Mouse (Mus musculus) hindbrain, postnatal 0 days (tissue): Measurements from ENCODE around the gene Slc27a1. TPM values are rescaled to one million over a fixed set of nuclear protein-coding genes. Genes with fewer than 3 reads are reported as not detected.
A peak's percentile ranks its signal among the peaks of the same experiment; 100 is the strongest.
"Not testable (repeated sequence)": the region's sequence is repeated elsewhere in the genome, so short reads cannot be mapped to it uniquely, and the experiment has no call there.

ENCODE experiments used
- ATAC-seq: fragments of 200-750 bp; cut with Nextera tagmentation; 2 replicates; pipeline ENCODE4 v1.8.0; 2017; ENCODE audit warnings: mild to moderate bottlenecking, moderate TSS enrichment, moderate library complexity
- DNase-seq: peaks from one replicate; pipeline ENCODE4 v3.0.0-alpha.2; 2015; ENCODE audit warnings: low spot score
- H3K27ac ChIP-seq: fragments of 300-500 bp; sonication (generic); 2 replicates; pipeline ENCODE4 v1.5.1; 2014; ENCODE audit warnings: mild to moderate bottlenecking
- H3K27me3 ChIP-seq: fragments of 300-500 bp; sonication (generic); 2 replicates; pipeline ENCODE4 v1.6.1; 2014; ENCODE audit warnings: low read length, mixed read lengths; ENCODE audit not compliant: insufficient read depth
- H3K36me3 ChIP-seq: fragments of 300-500 bp; sonication (generic); 2 replicates; pipeline ENCODE4 v1.6.1; 2014; ENCODE audit warnings: low read length, mixed read lengths; ENCODE audit not compliant: insufficient read depth
- H3K4me1 ChIP-seq: fragments of 300-500 bp; sonication (generic); 2 replicates; pipeline ENCODE4 v1.6.1; 2014; ENCODE audit warnings: antibody characterized with exemption, low read length, mixed read lengths; ENCODE audit not compliant: insufficient read depth
- H3K4me2 ChIP-seq: fragments of 300-500 bp; sonication (generic); 2 replicates; pipeline ENCODE4 v1.6.1; 2014; ENCODE audit warnings: low read depth, mild to moderate bottlenecking, low read length, moderate library complexity, mixed read lengths
- H3K4me3 ChIP-seq: fragments of 300-500 bp; sonication (generic); 2 replicates; pipeline ENCODE4 v1.5.1; 2014; ENCODE audit warnings: low read length
- H3K9ac ChIP-seq: fragments of 300-500 bp; sonication (generic); replicated peaks from 2 replicates; pipeline ENCODE4 v1.6.1; 2014; ENCODE audit warnings: mild to moderate bottlenecking, low read length, moderate library complexity, mixed read lengths
- H3K9me3 ChIP-seq: fragments of 300-500 bp; sonication (generic); 2 replicates; pipeline ENCODE4 v1.6.1; 2016; ENCODE audit warnings: low read length, mixed read lengths
- CTCF ChIP-seq: IDR thresholded peaks from 2 replicates; pipeline ENCODE4 v1.5.1; 2016; ENCODE audit warnings: antibody characterized with exemption, control low read depth, low read depth
- WGBS: fragments of 180-500 bp; shearing (Covaris S2); extraction: QIAGEN DNeasy Blood & Tissue Kit; methylation state at CpG from one replicate; pipeline ENCODE4 v1.1.7; 2014; 5-methylcytosine and 5-hydroxymethylcytosine counted together
- polyA plus RNA-seq: library from polyadenylated mRNA; unstranded; fragments of >200 nt; fragmentation: Nextera tagmentation; extraction: Ambion mirVana; gene quantifications from 2 replicates; pipeline ENCODE4 v1.2.1, GENCODE M21; 2015
- total RNA-seq: library from RNA; depleted of rRNA; stranded (reverse); fragments of >200 nt; gene quantifications from 2 replicates; pipeline ENCODE4 v1.2.3, GENCODE M21; 2014; rRNA removed

Slc27a1 gene
- total RNA-seq (210 and 238 TPM in 2 replicates), polyA plus RNA-seq (127 and 152 TPM in 2 replicates)

DNA sequence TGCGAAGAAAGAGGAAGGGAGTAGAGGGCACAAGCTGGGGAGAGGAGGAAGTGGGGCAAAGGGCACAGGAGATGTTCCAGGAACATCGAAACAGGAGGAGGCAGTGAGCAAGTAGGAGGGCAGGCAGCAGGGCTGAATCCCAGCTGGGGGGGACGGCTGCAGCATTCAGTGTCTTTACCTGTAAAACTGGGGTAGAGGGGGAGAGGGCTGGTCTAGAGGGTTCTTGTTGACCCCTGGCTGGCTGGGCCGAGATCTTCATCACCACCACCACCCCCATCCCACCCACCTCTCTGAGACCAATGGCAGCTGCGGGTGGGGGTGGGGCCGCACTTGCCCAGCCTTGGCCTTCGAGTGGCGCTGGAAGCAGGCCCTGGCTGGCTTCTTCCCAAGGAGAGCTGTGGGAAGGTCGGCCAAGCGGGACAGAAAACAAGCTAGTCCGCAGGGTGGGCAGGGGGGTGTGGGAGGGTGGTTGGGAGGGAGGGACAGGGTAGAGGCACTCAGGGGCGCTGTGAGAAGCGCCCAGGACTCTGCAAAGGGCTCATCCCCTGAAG is at the start of gene Slc27a1:
Slc27a1 (plus strand) TSS at position 496 of the 551 bp plus-strand sequence.
- H3K27ac ChIP-seq = peak within 1 kb of the TSS; percentile 91
- 11% methylated on average over 13 of the region's 13 CpGs for WGBS
- no peaks in the 10 kb centered on the region for H3K27me3 ChIP-seq
- no peaks in the 10 kb centered on the region for H3K36me3 ChIP-seq
- H3K4me2 ChIP-seq = peak within 1 kb of the TSS; percentile 68
- peak within 1 kb of the TSS; percentile 62 for H3K9ac ChIP-seq
- ATAC-seq = peak; percentile 14; the same call in 1 of the 2 replicates
- H3K4me1 ChIP-seq = peaks cover 10% of the 10 kb centered on the region
- DNase-seq = peak; percentile 86
- no peak for TF ChIP-seq CTCF
- no peaks in the 10 kb centered on the region for H3K9me3 ChIP-seq
- H3K4me3 ChIP-seq = peak within 1 kb of the TSS; percentile 66

DNA sequence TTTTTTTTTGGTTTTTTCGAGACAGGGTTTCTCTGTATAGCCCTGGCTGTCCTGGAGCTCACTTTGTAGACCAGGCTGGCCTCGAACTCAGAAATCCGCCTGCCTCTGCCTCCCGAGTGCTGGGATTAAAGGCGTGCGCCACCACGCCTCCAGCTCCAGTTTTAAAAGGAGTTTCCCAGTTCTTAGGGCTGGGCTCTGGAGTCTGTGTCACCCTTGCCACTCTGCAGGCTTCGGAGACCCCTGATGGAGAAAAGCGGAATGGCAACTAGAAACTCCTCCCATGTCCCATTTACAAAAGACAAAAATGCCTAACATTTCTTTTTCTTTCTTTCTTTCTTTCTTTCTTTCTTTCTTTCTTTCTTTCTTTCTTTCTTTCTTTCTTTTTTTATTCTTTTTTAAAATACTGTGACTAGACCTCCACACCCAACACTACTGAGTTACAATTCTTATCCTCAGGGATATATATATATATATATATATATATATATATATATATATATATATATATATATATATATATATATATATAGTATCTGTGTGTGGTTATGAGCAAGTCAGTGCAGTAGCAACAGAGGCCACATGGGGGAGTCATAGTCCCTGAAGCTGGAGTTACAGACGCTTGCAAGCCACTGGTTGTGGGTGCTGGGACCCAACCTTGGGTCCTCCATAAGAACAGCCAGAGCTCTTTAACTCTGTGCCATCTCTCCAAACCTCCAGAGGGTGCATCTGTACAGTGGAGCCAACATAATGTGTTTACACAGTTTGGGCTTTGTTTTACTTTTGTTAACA is 49.5 kb upstream of the Slc27a1 start:
- H3K4me2 ChIP-seq, ATAC-seq, H3K4me1 ChIP-seq, H3K36me3 ChIP-seq, H3K27ac ChIP-seq, H3K4me3 ChIP-seq, H3K27me3 ChIP-seq, H3K9me3 ChIP-seq, H3K9ac ChIP-seq: not testable (repeated sequence)
- peak; percentile 82 for DNase-seq
- peak; percentile 70 for TF ChIP-seq CTCF
- 44% methylated on average over 9 of the region's 10 CpGs for WGBS

DNA sequence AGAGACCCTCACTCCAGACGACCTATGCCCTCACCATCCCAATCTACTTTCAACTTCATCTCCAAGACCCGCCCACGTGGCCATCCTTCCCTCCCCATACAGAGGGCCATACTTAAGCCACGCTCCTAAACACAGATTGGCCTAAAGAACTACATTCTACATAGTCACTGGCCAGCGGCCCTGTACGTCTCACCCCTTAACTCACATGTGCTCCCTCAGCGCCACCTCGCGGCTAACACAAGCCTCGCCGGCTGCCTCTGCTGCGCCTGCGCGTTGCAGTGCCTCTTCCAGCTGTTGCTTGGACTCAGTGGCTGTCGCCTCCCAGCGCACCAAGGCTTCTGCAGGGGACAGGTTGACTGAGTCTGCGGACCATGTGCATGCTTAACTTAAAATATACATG is 47.0 kb upstream of the Slc27a1 start:
- no peaks in the 10 kb centered on the region for H3K4me1 ChIP-seq
- TF ChIP-seq CTCF = peak; percentile 97
- ATAC-seq = peak; percentile 95
- no peaks in the 10 kb centered on the region for H3K9me3 ChIP-seq
- H3K27ac ChIP-seq = no peak overlapping the region
- H3K36me3 ChIP-seq = no peaks in the 10 kb centered on the region
- peak; percentile 94 for DNase-seq
- H3K4me2 ChIP-seq = no peak overlapping the region
- WGBS = 5% methylated on average over 17 of the region's 17 CpGs
- no peak overlapping the region for H3K4me3 ChIP-seq
- H3K9ac ChIP-seq = no peak overlapping the region
- peaks cover 17% of the 10 kb centered on the region for H3K27me3 ChIP-seq

DNA sequence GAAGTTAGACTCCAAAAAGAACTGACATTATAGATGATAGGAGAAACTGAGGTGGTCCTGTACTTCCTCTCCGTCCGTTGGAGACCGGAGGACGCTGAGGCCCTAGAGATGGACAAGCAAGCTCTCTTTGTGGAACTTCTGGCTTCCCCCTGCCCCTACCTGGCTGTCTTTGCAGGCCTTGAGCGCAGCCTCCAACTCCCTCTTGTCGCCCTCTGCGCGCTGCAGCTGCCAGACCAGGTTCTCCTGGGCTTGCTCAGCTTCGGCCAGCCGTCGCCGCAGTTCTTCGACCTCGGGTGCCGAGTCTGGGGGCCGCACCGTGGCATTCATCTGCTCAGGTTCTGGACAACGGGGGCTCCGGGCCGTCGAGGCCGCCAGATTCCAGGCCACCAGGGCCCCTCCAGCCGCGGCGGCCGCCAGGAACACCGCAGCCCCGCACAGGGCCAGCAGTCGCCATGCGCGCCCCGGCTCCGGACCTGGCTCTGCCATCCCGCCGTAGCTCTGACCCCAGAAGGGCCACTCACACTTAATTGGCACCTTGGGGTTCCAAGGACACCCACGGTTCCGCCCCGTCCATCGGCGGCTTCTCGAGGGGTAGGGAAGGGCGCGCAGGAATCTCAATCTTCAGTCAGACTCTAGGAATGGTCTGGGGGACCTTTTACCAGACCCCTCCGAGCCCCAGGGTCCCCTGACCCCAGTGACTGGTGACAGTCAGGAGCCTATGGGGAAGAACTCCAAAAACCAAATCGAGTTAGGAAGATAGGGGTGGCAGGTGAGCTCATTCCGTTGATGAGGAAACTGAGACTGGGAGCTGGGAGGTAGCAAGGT is 43.2 kb upstream of the Slc27a1 start, which contains the start of gene Ccdc194:
Ccdc194 (minus strand) TSS at position 486 of the 825 bp plus-strand sequence.
- Histone ChIP-seq H3K36me3 (no peaks in the 10 kb centered on the region), H3K9me3 (no peaks in the 10 kb centered on the region), H3K27me3 (peaks cover 22% of the 10 kb centered on the region), H3K4me3 (no peak within 1 kb of the TSS), H3K27ac (no peak within 1 kb of the TSS), H3K4me1 (no peaks in the 10 kb centered on the region), H3K4me2 (no peak within 1 kb of the TSS), H3K9ac (no peak within 1 kb of the TSS)
- ATAC-seq (no peak), DNase-seq (no peak)
- 9% methylated on average over 46 of the region's 46 CpGs for WGBS
- no peak for TF ChIP-seq CTCF

DNA sequence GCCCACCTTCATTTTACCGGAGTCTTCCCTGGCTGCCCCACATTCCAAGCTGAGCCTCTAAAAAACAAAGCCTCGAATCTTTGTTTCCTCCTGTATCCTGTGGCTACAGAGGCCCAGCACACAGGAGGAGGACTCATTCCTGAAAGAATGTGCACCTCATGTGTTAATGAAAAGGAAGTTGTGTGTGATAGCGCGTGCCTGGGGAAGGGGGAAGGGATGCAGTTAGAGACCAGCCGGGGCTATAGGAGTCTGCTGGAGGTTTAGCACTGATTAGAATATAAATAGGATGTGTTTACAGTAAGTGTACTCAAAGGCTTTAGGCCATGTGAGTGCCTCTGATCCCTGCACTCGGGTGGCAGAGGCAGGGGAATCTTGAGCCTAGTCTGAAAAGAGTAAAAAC is 42.4 kb upstream of the Slc27a1 start:
- WGBS = 17% methylated on average over 6 of the region's 6 CpGs
- ATAC-seq (no peak), DNase-seq (no peak)
- TF ChIP-seq CTCF = no peak
- peaks cover 22% of the 10 kb centered on the region for H3K27me3 ChIP-seq
- H3K36me3 ChIP-seq = no peaks in the 10 kb centered on the region
- no peak overlapping the region for H3K4me3 ChIP-seq
- no peak overlapping the region for H3K4me2 ChIP-seq
- H3K4me1 ChIP-seq = no peaks in the 10 kb centered on the region
- H3K9me3 ChIP-seq = no peaks in the 10 kb centered on the region
- no peak overlapping the region for H3K9ac ChIP-seq
- H3K27ac ChIP-seq = no peak overlapping the region

DNA sequence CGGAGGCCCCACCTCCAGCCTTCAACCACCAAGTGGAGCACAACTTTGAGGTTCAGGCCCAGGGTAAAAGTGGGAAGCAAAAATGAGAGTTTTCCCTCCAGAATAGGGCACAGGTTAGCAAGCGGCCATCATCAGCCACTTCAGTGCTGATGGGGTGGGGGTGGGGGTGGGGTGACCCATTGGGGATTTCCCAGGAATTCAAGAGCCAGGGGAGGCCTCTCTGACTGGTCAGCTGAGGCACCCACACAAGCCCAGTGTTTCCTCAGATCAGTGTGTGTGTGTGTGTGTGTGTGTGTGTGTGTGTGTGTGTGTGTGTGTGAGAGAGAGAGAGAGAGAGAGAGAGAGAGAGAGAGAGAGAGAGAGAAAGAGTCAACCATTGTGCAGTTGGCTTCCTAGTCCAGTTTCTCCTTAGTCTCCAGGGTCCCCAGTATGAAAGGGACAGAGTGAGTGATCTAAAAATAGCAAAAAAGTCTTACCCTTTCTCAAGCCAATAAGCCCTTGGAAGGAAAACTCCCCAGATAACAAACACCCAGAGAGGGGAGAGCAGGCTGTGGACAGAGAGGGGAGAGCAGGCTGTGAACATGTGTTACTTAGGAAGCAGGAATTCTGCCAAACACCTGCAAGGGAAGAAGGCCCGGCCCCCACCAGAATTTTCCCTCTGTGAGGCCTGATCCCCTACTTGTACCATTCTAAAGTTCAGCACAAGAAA is 41.4 kb upstream of the Slc27a1 start:
- WGBS = 56% methylated on average over 3 of the region's 3 CpGs
- H3K27ac ChIP-seq = peak overlapping the region; percentile 32; the same call in 1 of the 2 replicates
- no peak overlapping the region for H3K4me2 ChIP-seq
- no peak overlapping the region for H3K9ac ChIP-seq
- peaks cover 22% of the 10 kb centered on the region for H3K27me3 ChIP-seq
- ATAC-seq = no peak
- no peaks in the 10 kb centered on the region for H3K4me1 ChIP-seq
- no peak for DNase-seq
- no peaks in the 10 kb centered on the region for H3K36me3 ChIP-seq
- no peak overlapping the region for H3K4me3 ChIP-seq
- H3K9me3 ChIP-seq = no peaks in the 10 kb centered on the region
- no peak for TF ChIP-seq CTCF
